Mouse (Mus musculus) activated CD4-positive, CD25-positive, alpha-beta regulatory T cell, adult 4 months (primary cell): ENCODE results near the gene Gli3. TPM values are rescaled to one million over a fixed set of nuclear protein-coding genes. Genes with fewer than 3 reads are reported as not detected.

Experiments used
- ATAC-seq: one replicate; pipeline ENCODE4 v1.8.0; 2017
- polyA plus RNA-seq, 2 experiments: library from polyadenylated mRNA; unstranded; fragments of 100-300 nt; shearing (Covaris generic); gene quantifications; one replicate each; pipeline ENCODE4 v1.2.1; 2017

Gene Gli3
- polyA plus RNA-seq, 2 experiments from 2014 or later = not detected

GRCm38 (mm10) chr13:15495820-15496219 lies 32.8 kb downstream of the Gli3 start:
- no peak for ATAC-seq

DNA sequence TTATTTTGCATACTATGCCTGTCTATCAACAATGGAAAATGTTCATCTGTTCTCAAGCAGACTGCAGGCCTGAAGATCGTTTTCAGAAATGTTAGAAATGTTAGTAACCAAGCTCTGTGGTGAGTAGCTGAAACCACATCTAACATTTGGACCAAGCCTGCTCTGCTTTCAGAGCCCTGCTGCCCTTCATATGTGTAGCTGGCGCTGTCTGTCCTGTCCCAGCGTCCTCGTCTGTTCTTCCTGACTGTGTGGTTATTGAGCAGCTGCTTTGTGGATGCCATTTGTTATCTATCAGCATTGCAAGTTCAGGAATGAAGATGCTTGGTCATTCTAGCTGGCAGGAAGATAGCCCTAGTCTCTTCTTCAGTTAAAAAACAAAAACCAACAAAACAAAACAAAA lies 35.3 kb downstream of the Gli3 start:
- no peak for ATAC-seq

GRCm38 (mm10) chr13:15510925-15511324 lies 47.9 kb downstream of the Gli3 start:
- ATAC-seq = no peak

GRCm38 (mm10) chr13:15513114-15513513 lies 50.1 kb downstream of the Gli3 start:
- ATAC-seq = no peak

GRCm38 (mm10) chr13:15514082-15514481 lies 51.0 kb downstream of the Gli3 start:
- ATAC-seq = no peak

DNA sequence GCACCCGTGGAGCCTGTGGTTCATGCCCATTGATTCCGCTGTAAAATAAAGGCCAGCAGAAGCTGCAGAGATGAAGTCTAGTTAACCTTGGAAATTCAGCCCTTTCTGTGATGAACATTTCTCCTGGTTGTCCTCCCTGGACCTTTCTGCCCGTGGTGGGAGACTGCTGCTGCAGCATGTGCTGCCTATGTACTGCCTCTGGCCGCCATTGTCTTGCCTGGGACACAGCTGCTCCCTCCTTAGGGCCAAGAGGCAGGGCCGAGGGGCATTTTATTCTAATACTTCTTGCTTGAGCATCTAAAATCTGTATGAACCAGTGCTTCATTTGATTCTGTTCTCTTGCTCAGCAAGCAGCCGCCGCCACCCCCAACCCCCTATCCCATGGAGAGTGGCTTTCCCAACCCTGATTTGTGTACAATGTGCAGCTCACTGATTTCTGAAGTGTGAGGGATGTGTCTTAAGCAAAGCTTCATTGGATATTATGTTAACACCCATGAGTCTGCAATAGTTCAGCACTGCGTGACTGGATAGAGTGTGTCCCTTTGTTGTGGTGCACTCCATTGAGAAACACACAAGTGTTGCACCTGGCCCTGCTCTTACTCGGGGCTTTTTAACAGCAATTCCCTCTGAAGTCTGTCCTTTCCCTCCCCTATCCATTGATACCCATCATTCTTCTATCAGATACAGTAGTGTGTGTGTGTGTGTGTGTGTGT lies 54.2 kb downstream of the Gli3 start:
- no peak for ATAC-seq

DNA sequence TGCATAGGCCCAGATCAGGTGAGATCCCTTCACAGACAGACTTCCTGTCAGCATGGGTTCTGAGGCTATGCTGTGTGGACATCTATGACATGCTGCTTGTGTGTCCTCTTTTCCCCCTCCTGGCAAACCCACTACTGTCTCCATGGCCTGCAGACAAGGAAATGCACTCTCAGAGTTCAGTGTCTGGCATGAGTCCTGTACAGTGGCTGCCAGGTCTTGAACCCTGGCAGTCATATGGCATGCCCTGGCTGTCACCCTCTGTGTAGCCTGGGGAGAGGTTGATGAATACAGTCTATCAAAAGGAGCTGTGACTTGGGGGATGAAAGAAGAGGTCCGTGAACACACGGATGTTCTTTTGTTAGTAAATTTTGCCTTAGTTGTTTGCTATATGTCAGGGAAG lies 57.3 kb downstream of the Gli3 start:
- no peak for ATAC-seq

DNA sequence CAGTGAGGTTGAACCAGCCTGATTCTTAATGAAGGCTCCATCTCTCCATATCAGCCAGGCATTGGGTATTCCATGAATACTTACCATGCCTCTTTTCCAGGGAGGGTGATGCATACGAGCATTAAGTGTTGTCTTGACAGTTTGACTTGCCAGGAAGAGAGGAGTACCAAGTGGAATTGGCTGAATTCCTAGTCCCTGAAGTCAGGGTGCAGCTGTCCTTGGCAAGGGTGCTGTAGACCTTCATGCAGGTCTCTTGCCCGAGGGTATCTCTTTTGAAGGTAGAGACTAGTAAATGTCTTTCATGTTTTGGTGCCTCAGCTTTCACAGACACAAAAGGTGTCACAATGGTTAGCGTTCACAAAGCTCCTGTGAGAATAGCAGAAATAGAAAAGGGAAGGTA lies 59.1 kb downstream of the Gli3 start:
- no peak for ATAC-seq

DNA sequence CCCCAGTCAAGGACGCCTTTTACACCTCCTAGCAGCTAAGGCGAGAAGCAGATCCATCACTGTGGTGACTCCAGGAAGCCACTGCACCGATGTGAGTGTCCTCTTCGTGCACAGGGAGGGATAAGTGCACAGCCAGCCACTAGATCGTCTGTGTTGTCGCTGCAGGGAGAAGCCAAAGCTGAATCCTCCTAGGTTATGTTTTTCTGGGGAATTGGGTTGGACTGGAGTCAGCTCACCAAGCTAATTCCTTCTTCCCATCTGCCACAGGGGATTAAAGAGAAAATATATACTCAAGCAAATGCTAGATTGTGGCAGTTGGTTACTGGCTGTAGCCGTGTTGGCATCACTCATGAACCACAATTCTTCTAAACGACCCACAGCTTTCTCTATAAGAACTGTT lies 61.2 kb downstream of the Gli3 start:
- ATAC-seq = no peak

- no peak for ATAC-seq
These were observed 63.7 kb downstream of the Gli3 start for GRCm38 (mm10) chr13:15526691-15527090.

DNA sequence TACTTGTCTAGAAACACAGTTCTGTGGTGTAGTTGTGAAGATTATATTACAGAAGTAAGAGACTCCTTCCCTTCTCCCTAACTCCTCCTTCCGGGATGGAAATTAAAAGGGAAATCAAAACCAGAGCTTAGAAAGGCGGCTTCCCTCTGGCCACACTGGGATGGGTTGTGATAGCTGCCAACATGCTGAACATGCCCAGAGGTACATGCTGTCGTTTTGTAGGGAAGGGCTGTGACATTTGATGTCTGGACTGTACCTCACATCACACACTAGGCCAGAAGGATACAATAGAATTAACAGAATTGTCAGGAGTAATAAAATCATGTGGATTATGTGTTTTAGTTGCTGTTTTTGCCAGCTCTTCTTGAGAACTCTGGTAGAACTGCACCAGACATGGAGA lies 68.5 kb downstream of the Gli3 start:
- ATAC-seq = no peak

GRCm38 (mm10) chr13:15537206-15537605 lies 74.2 kb downstream of the Gli3 start:
- ATAC-seq = no peak

- ATAC-seq = no peak
These were observed 74.6 kb downstream of the Gli3 start for GRCm38 (mm10) chr13:15537611-15538010.

- no peak for ATAC-seq
These were observed 75.4 kb downstream of the Gli3 start for GRCm38 (mm10) chr13:15538389-15538788.

GRCm38 (mm10) chr13:15542053-15542452 lies 79.0 kb downstream of the Gli3 start:
- ATAC-seq = no peak

DNA sequence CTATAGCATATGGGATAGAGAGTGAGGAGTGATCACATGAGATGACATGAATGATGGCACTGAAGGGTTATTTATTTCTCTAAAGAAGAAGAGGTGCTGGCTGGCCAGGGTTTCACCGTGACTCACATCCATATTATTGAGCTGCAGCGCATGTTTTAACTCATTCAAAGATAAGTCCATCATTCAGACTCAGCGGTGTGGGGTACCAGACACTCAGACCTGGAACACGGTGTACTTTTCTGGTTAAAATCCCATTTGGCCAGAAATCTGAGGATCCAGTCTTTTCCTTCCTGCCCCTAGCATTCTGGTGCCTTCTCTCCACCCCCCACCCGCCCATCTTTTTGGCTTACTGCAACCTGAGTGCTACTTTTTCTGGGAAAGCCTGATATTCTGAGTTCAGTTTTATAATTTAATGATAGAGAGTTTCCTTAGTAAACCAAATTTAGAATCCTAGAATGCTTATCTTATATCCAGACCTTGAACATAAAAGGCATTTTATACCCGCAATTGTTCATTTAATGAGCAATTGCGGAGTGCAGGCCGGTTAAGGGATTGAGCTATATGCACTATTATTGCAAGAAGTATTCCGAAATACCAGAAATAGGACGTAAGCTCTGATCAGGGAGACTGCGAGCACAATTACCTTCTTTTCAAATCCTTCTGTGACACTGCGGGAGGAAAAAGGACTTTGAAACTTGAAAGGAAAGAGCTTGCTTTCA lies 80.3 kb downstream of the Gli3 start:
- no peak for ATAC-seq

GRCm38 (mm10) chr13:15543888-15544640 lies 81.0 kb downstream of the Gli3 start:
- no peak for ATAC-seq

DNA sequence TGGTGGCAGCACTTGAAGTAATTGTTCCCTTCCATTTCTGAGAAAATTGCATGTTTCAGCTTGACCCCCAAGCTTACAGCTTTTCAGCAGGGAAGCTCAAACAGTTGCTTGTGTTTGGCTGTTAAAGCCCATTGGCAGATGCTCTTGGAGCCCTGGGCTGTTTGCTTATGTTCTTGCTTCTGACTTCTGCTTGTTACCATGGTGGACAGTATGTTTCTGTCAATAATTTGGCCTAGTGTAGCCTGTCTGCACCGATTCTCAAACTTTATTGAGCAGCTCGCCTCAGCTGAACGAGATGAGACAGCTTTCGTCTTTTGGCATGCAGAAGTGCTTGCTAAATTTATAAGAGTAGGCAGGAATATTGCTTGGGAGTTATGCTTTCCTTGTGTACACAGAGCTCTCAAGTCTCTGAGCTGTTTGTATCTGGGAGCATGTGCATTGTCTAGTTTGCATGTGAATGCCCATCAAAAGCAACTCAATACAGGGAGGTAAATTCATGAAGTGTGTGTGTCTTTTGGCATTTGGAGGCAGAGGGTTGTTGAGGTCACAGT lies 82.4 kb downstream of the Gli3 start:
- no peak for ATAC-seq

- ATAC-seq = no peak
These were observed 83.2 kb downstream of the Gli3 start for GRCm38 (mm10) chr13:15546258-15546657.

DNA sequence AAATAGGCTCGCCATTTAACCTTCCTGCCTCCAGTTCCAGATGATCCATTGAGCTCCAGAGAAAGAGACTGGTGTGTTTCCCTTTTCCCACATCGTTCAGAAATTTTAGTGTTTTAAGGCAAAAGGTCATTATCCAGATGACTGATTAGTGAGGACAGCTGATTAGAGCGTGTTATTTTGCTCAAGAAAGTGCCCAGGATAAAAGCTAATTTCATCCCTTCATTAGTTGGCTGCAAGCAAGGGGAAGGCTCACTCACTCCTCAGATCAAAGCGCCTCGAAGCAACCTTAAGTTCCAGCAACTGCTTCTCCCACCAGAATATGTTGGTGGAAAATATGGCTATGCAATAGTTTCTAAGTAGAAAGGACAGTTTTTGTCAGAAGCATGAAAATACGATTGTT lies 86.4 kb downstream of the Gli3 start:
- ATAC-seq = no peak

DNA sequence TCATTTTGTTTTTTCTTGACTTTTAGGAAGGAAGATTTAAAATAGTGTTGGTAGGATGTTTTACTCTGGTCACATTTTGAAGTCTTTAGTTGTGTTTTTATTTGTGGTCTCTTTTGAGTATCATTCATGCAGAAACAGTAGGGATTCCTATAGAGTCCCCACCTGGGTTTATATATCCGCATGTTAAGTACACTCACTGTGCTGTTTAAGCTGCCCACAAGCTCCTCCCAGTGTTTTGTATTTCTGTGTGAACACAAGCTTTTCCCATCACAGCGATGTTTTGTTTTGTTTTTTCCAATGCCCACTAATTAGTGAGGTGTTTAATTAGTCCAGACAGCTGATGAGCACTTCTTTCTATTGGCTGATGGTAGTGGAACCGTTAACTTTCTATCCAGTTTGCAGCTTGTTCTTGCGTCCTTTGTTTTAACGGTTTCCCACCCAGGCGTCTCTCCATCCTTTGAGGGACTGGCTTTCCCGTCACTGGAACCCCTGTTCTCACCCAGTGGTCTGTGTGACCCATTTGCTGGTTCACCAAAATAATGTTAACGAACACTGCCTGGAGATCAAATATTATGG lies 87.1 kb downstream of the Gli3 start:
- no peak for ATAC-seq

- no peak for ATAC-seq
These were observed 87.7 kb downstream of the Gli3 start for GRCm38 (mm10) chr13:15550731-15551130.

GRCm38 (mm10) chr13:15552009-15552408 lies 89.0 kb downstream of the Gli3 start:
- ATAC-seq = no peak
